Mouse (Mus musculus) heart, postnatal 0 days (tissue): Measurements from ENCODE around the gene Scarf2.

Experiments used
- CTCF ChIP-seq: IDR thresholded peaks from 2 replicates; pipeline ENCODE4 v1.5.1; 2016; ENCODE audit warnings: antibody characterized with exemption, control low read depth, low read depth
- EP300 ChIP-seq: IDR thresholded peaks from 2 replicates; pipeline ENCODE4 v1.6.1; 2016; ENCODE audit warnings: antibody characterized with exemption, low read depth

GRCm38 (mm10) chr16:17760657-17761056, 36.4 kb upstream of the Scarf2 start:
- TF ChIP-seq CTCF (peak; percentile 54), EP300 (no peak)
